Mouse (Mus musculus) stomach, embryonic 16.5 days (tissue): ENCODE data around the gene Snw1. TPM values are rescaled to one million over a fixed set of nuclear protein-coding genes. Genes with fewer than 3 reads are reported as not detected.

Experiments used
- ATAC-seq: fragments of 200-750 bp; cut with Nextera tagmentation; 2 replicates; pipeline ENCODE4 v1.8.0; 2017; ENCODE audit warnings: moderate number of reproducible peaks, moderate TSS enrichment; ENCODE audit not compliant: insufficient read depth, low FRiP score
- H3K27ac ChIP-seq: fragments of 300-500 bp; sonication (generic); 2 replicates; pipeline ENCODE4 v1.5.1; 2014; ENCODE audit warnings: low read length
- H3K27me3 ChIP-seq: fragments of 300-500 bp; sonication (generic); 2 replicates; pipeline ENCODE4 v1.6.1; 2014; ENCODE audit warnings: low read length, control low read depth, mixed read lengths; ENCODE audit not compliant: control insufficient read depth, insufficient read depth
- H3K36me3 ChIP-seq: fragments of 300-500 bp; sonication (generic); 2 replicates; pipeline ENCODE4 v1.6.1; 2014; ENCODE audit warnings: low read length; ENCODE audit not compliant: control insufficient read depth, insufficient read depth
- H3K4me1 ChIP-seq: fragments of 300-500 bp; sonication (generic); 2 replicates; pipeline ENCODE4 v1.6.1; 2014; ENCODE audit warnings: low read length, control low read depth, mixed read lengths; ENCODE audit not compliant: control insufficient read depth, insufficient read depth
- H3K4me2 ChIP-seq: fragments of 300-500 bp; sonication (generic); 2 replicates; pipeline ENCODE4 v1.6.1; 2014; ENCODE audit warnings: low read depth, low read length, mixed read lengths
- H3K4me3 ChIP-seq: fragments of 300-500 bp; sonication (generic); replicated peaks from 2 replicates; pipeline ENCODE4 v1.5.1; 2014; ENCODE audit warnings: mild to moderate bottlenecking, low read length
- H3K9ac ChIP-seq: fragments of 300-500 bp; sonication (generic); 2 replicates; pipeline ENCODE4 v1.6.1; 2014; ENCODE audit warnings: low read length
- H3K9me3 ChIP-seq: fragments of 300-500 bp; sonication (generic); replicated peaks from 2 replicates; pipeline ENCODE4 v1.6.1; 2016; ENCODE audit warnings: low read length, control low read depth; ENCODE audit not compliant: control insufficient read depth
- WGBS: fragments of 180-500 bp; shearing (Covaris S2); extraction: QIAGEN DNeasy Blood & Tissue Kit; methylation state at CpG from one replicate; pipeline ENCODE4 v1.1.7; 2014; 5-methylcytosine and 5-hydroxymethylcytosine counted together
- polyA plus RNA-seq: library from polyadenylated mRNA; unstranded; fragments of >200 nt; fragmentation: Nextera tagmentation; extraction: Ambion mirVana; gene quantifications from 2 replicates; pipeline ENCODE4 v1.2.1, GENCODE M21; 2015

The Snw1 gene
- polyA plus RNA-seq, 1 experiment from 2014 or later: 105 TPM

DNA sequence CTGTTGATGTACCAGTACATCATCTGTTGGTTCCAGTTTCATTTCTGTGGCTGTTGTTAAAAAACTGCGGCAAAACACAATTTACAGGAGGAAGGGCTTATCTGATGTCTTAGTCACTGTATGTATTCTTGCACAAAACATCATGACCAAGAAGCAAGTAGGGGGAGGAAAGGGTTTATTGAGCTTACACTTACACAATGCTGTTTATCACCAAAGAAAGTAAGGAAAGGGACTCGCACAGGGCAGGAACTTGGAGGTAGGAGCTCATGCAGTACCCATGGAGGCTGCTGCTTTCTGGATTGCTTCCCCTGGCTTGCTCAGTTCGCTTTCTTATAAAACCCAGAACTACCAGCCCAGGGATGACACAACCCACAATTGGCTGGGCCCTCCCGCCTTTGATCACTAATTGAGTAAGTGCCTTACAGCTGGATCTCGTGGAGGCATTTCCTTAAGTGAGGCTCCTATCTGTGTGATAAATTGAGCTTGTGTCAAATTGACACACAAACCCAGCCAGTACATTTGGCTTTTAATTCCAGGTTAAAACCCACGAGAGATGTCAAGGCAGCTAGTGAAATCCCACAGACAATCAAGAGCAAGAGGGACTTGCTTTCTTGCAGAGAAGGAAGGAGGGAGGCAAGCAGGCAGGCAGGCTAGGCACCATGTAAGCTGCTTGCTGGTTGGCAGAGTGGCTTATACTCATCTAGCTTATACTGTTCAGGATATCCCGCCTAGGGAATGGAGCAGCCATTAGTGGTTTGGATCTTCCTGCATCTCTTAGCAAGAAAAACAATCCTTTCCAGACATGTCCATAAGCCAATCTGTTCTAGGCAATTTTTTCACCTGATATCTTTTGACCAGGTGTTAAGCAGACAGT lies 1.6 kb downstream of the Snw1 start:
- ATAC-seq: no peak
- 50% methylated on average over 7 of the region's 7 CpGs for WGBS
- H3K27me3 ChIP-seq: no peaks in the 10 kb centered on the region
- peak overlapping the region; percentile 97 for H3K9ac ChIP-seq
- peak overlapping the region; percentile 85 for H3K4me2 ChIP-seq
- no peak overlapping the region; the same call in 1 of the 2 replicates for H3K27ac ChIP-seq
- 0 out of 2 replicates have a peak, but pooled peaks cover 7% of the 10 kb centered on the region for H3K36me3 ChIP-seq
- H3K4me3 ChIP-seq: peak overlapping the region; percentile 91
- H3K9me3 ChIP-seq: no peaks in the 10 kb centered on the region
- H3K4me1 ChIP-seq: peaks cover 9% of the 10 kb centered on the region

DNA sequence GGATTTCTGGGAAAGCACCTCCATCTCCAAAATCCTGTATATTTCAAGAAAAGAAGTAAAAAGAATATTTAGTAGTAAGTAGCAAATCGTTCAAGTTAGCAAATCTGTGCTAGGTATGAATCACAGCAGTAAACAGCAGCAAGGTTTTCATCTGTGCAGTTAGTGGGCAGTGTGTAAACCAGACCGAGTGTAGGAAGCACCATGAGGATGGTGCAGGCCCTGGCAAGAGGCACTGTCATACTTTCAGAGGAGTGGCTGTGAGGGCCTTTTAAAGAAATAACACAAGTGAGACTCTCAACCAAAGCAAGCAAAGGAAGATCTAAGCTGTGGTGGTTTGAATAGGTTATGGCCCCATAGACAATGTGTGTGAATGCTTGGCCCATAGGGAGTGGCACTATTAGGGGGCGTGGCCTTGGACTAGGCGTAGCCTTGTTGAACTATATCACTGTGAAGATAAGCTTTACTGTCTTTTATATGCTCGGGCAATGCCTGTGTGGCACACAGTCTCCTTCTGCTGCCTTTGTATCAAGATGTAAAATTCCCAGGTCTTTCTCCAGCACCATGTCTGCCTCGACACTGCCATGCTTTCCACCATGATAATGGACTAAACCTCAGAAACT lies 7.3 kb downstream of the Snw1 start:
- peak; percentile 58; the same call in 1 of the 2 replicates for ATAC-seq
- Histone ChIP-seq H3K9me3 (no peaks in the 10 kb centered on the region), H3K9ac (no peak overlapping the region), H3K4me2 (no peak overlapping the region), H3K27ac (no peak overlapping the region), H3K4me1 (no peaks in the 10 kb centered on the region), H3K27me3 (no peaks in the 10 kb centered on the region), H3K36me3 (peaks cover 18% of the 10 kb centered on the region), H3K4me3 (no peak overlapping the region)
- 75% methylated on average over 6 of the region's 6 CpGs for whole genome bisulfite sequencing

DNA sequence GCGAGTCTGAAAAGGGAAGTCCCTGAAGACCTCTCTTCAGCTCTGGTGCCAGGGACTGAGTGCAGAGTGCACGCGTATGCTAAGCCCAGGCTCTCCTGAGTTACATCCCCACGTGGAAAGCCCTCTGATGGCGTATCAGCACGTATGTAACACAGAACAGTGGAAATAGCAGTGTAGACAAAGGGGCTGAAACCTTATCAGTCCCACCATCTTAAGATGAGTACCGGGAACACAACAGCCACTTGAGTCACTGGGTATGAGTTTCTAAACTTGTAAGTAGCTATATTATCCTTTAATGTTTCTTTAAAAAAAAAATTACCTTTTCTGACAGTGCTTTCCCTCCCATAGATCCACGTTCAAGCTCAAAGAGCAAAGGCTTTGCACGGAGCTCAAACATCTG lies 22.6 kb downstream of the Snw1 start:
- Histone ChIP-seq H3K4me3 (no peak overlapping the region), H3K9me3 (no peaks in the 10 kb centered on the region), H3K9ac (no peak overlapping the region), H3K36me3 (peaks cover 19% of the 10 kb centered on the region), H3K4me2 (no peak overlapping the region), H3K4me1 (no peaks in the 10 kb centered on the region), H3K27ac (no peak overlapping the region), H3K27me3 (no peaks in the 10 kb centered on the region)
- ATAC-seq: no peak
- 86% methylated on average over 9 of the region's 9 CpGs for WGBS

DNA sequence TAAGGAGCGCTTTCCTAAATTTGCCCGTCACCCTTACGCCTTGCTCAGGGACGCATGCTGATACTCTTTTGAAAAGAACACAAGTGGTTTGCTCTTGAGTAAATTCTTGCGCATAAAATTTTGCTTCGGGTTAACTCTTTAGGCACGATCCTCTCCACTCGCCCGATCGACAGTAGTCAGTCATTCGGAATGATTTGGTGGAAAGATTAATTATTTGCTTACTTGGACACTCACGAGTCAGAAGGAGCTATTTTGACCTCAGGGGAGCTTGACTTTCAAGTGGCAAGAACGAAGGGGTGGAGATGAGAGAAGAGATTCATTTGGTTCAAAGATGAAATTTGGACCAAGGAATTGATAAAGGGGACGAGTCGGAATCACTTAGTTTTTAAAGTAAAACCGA lies 27.9 kb downstream of the Snw1 start:
- H3K27me3 ChIP-seq: no peaks in the 10 kb centered on the region
- H3K4me1 ChIP-seq: peaks cover 8% of the 10 kb centered on the region; the same call in 1 of the 2 replicates
- no peaks in the 10 kb centered on the region for H3K9me3 ChIP-seq
- H3K36me3 ChIP-seq: peaks cover 17% of the 10 kb centered on the region; the same call in 1 of the 2 replicates
- H3K9ac ChIP-seq: peak overlapping the region; percentile 94
- peak overlapping the region; percentile 96 for H3K4me2 ChIP-seq
- H3K4me3 ChIP-seq: peak overlapping the region; percentile 98
- H3K27ac ChIP-seq: no peak overlapping the region
- WGBS: 3% methylated on average over 16 of the region's 16 CpGs
- ATAC-seq: peak; percentile 6; the same call in 1 of the 2 replicates

DNA sequence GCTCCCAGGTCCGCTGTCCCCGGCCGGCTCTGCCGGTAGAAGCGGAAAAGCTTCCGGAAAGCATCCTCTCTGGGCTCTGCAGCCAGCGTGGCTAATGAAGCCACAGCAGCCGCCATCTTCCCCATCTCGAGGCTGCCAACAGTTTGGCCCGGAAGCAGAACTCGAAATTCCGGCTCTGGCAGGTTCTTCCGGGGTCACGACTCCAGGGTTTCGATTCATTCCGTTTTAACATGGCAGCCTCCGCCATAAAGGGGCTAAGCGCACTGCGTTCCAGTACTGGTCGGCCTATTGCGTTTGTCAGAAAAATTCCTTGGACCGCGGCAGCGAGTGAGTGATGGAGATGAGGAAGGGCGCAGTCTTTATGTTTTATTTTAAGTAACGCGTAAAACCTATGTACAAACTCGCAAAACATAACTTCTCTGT lies 28.4 kb downstream of the Snw1 start, which contains the start of the genes Slirp and Alkbh1:
Gene Slirp (plus strand): TSS at position 197 of the 423 bp plus-strand sequence.
Gene Alkbh1 (minus strand): TSS at position 318 of the 423 bp plus-strand sequence.
- peak within 1 kb of the TSS; percentile 94 for H3K9ac ChIP-seq
- under 1% methylated on average over 28 of the region's 28 CpGs for WGBS
- H3K4me2 ChIP-seq: peak within 1 kb of the TSS; percentile 96
- peaks cover 18% of the 10 kb centered on the region; the same call in 1 of the 2 replicates for H3K36me3 ChIP-seq
- no peaks in the 10 kb centered on the region for H3K9me3 ChIP-seq
- H3K4me1 ChIP-seq: peaks cover 8% of the 10 kb centered on the region; the same call in 1 of the 2 replicates
- peak; percentile 90 for ATAC-seq
- peak within 1 kb of the TSS; percentile 90 for H3K27ac ChIP-seq
- no peaks in the 10 kb centered on the region for H3K27me3 ChIP-seq
- H3K4me3 ChIP-seq: peak within 1 kb of the TSS; percentile 98

DNA sequence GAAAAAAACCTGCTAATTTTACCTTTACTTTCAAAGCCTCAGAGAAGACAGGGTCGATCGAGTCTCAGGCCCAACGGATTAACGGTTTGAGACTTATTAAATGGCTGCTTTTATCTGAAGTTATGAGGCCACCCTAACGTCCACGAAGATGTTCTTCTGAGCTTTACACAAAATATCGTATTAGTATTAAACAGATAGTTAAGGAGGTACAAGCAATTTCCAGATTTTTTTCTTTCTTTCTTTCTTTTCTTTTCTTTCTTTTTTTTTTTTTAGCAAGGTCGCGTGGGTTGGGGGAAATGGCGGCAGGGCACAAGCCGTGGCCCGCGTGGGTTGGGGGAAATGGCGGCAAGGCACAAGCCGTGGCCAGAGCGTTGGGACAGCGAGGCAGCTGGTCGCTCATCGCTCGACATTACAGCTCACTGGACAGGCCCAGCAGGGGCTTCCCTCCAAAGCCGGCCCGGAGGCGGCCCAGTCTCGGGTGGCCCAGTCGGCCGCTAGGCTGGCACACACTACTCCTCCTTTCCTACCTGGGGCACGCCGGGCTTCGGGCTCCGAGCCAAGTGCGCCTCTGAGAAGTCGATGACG lies 28.9 kb downstream of the Snw1 start:
- peak overlapping the region; percentile 98 for H3K4me3 ChIP-seq
- no peaks in the 10 kb centered on the region for H3K9me3 ChIP-seq
- H3K27me3 ChIP-seq: no peaks in the 10 kb centered on the region
- H3K9ac ChIP-seq: peak overlapping the region; percentile 94
- H3K36me3 ChIP-seq: peaks cover 16% of the 10 kb centered on the region
- peak; percentile 78 for ATAC-seq
- H3K4me1 ChIP-seq: peaks cover 8% of the 10 kb centered on the region; the same call in 1 of the 2 replicates
- under 1% methylated on average over 33 of the region's 33 CpGs for WGBS
- H3K4me2 ChIP-seq: peak overlapping the region; percentile 50
- peak overlapping the region; percentile 90 for H3K27ac ChIP-seq

DNA sequence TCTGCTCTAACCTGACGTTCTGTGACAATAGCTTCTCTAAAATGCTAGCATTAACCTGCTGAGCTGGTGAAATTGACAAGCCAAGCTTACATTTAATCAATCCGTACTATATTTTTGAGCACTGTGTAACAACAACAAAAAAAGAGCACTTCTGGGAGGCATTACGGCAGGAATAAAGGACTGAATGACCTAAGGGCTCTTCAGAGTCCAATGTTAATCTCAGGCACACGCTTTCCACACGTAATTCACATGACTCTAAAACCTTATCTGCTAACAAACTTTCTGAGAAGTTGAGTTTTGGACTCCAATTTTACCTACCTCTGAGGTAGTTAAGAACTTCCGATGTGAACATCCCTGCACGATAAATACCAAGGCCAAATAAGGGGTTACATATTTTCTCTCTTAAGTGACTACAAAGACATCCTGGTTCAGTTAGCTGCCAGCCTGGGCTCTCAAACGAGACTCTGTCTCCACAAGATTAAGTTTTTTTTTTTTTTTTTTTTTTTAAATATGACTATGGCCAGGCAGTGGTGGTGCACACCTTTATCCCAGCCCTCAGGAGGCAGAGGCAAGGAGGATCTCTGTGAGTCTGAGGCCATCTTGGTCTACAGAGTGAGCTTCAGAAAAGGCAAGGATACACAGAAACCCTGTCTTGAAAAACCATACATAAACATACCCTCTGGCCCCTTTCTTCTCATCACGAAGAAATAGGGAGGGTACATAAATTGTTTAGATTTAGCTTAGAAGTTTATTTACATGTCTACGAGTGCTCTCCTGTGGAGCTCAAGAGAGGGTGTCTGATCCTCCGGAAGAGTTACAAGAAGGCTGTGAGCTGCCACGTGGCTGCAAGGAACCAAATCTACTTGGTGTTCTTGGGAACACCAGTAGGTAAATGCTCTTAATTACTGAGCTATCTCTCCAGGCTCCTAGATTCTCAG lies 29.6 kb downstream of the Snw1 start:
- H3K4me2 ChIP-seq: peak overlapping the region; percentile 50
- H3K27me3 ChIP-seq: no peaks in the 10 kb centered on the region
- H3K27ac ChIP-seq: peak overlapping the region; percentile 52
- peak overlapping the region; percentile 94 for H3K9ac ChIP-seq
- H3K4me1 ChIP-seq: peaks cover 8% of the 10 kb centered on the region; the same call in 1 of the 2 replicates
- peaks cover 15% of the 10 kb centered on the region for H3K36me3 ChIP-seq
- H3K4me3 ChIP-seq: peak overlapping the region; percentile 98
- ATAC-seq: no peak
- H3K9me3 ChIP-seq: no peaks in the 10 kb centered on the region
- 15% methylated on average over 12 of the region's 12 CpGs for WGBS

DNA sequence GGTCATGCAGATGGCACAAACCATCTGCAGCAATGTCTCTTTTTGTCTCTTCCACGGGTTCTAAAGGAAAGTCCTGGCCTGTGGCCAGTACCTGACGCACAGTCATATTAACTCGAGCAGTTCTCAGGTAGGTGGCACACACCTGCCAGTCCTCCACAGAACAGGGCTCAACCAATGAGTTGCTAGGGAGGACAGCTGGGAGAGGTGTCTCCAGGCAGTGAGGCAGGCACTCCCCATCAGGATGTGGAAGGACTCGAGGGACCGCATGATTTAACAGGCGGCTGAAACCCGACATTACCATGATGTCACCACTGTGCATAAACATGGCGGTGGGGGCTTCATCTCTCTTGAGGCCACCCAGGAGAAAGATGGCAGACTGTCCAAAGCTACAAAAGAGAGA lies 43.2 kb downstream of the Snw1 start:
- H3K27ac ChIP-seq: no peak overlapping the region
- H3K9me3 ChIP-seq: no peaks in the 10 kb centered on the region
- ATAC-seq: no peak
- no peak overlapping the region for H3K4me2 ChIP-seq
- no peak overlapping the region for H3K9ac ChIP-seq
- 82% methylated on average over 8 of the region's 8 CpGs for WGBS
- H3K4me3 ChIP-seq: no peak overlapping the region
- peaks cover 40% of the 10 kb centered on the region for H3K36me3 ChIP-seq
- no peaks in the 10 kb centered on the region for H3K27me3 ChIP-seq
- H3K4me1 ChIP-seq: no peaks in the 10 kb centered on the region
